Mouse (Mus musculus) hindbrain, embryonic 13.5 days (tissue): Measurements from ENCODE around the gene Cnnm3. TPM values are rescaled to one million over a fixed set of nuclear protein-coding genes. Genes with fewer than 3 reads are reported as not detected.

Source experiments
- ATAC-seq: fragments of 200-750 bp; cut with Nextera tagmentation; 2 replicates; pipeline ENCODE4 v1.8.0; 2017; ENCODE audit warnings: moderate TSS enrichment; ENCODE audit not compliant: low FRiP score
- H3K27ac ChIP-seq: fragments of 300-500 bp; sonication (generic); 2 replicates; pipeline ENCODE4 v1.5.1; 2015; ENCODE audit warnings: inconsistent platforms, mild to moderate bottlenecking, moderate library complexity
- H3K27me3 ChIP-seq: fragments of 300-500 bp; sonication (generic); 2 replicates; pipeline ENCODE4 v1.6.1; 2015; ENCODE audit warnings: mild to moderate bottlenecking, inconsistent platforms
- H3K36me3 ChIP-seq: fragments of 300-500 bp; sonication (generic); 2 replicates; pipeline ENCODE4 v1.6.1; 2015; ENCODE audit warnings: mild to moderate bottlenecking, inconsistent platforms
- H3K4me1 ChIP-seq: fragments of 300-500 bp; sonication (generic); replicated peaks from 2 replicates; pipeline ENCODE4 v1.6.1; 2015; ENCODE audit warnings: inconsistent platforms
- H3K4me2 ChIP-seq: fragments of 300-500 bp; sonication (generic); 2 replicates; pipeline ENCODE4 v1.6.1; 2015; ENCODE audit warnings: inconsistent platforms, mild to moderate bottlenecking, moderate library complexity
- H3K4me3 ChIP-seq: fragments of 300-500 bp; sonication (generic); 2 replicates; pipeline ENCODE4 v1.5.1; 2015; ENCODE audit warnings: mild to moderate bottlenecking, inconsistent platforms
- H3K9ac ChIP-seq: fragments of 300-500 bp; sonication (generic); 2 replicates; pipeline ENCODE4 v1.6.1; 2015; ENCODE audit warnings: mild to moderate bottlenecking, inconsistent platforms
- H3K9me3 ChIP-seq: fragments of 300-500 bp; sonication (generic); 2 replicates; pipeline ENCODE4 v1.6.1; 2016; ENCODE audit warnings: inconsistent platforms
- WGBS: fragments of 180-500 bp; shearing (Covaris S2); methylation state at CpG from one replicate; pipeline ENCODE4 v1.1.7; 2015; 5-methylcytosine and 5-hydroxymethylcytosine counted together
- microRNA-seq: library from miRNA; unstranded; fragments of <30 nt; microRNA quantifications from one replicate; pipeline ENCODE4, GENCODE M21; 2016
- polyA plus RNA-seq: library from polyadenylated mRNA; unstranded; fragments of >200 nt; fragmentation: Nextera tagmentation; extraction: Ambion mirVana; gene quantifications from 2 replicates; pipeline ENCODE4 v1.2.1, GENCODE M21; 2015

Cnnm3 gene
- polyA plus RNA-seq, 1 experiment from 2014 or later, result 5.1 TPM

DNA sequence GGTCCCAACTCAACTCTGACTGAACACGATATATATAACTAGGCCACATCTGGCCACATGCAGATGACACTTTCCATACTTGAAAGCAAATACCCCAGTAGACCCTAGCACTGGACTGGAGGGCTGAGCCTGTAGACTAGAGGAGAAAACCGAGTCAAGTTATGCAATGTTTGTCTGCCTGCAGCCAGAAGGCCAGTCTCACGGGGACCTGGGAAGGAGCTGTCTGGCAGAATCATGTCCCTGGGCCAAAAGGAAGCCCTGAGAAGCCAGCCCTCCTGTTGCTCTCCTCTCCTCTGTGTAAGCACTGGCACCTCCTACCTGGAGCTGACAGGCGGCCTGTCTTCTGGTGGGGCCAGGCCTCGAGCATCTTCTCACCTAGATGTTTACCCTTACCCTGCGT is 63.7 kb downstream of the Cnnm3 start:
- H3K36me3 ChIP-seq, result no peaks in the 10 kb centered on the region
- H3K27me3 ChIP-seq, result peaks cover 30% of the 10 kb centered on the region
- H3K9ac ChIP-seq, result no peak overlapping the region
- H3K4me3 ChIP-seq, result no peak overlapping the region
- no peak overlapping the region for H3K4me2 ChIP-seq
- WGBS, result 75% methylated on average over 6 of the region's 6 CpGs
- no peak for ATAC-seq
- peaks cover 21% of the 10 kb centered on the region for H3K4me1 ChIP-seq
- no peaks in the 10 kb centered on the region for H3K9me3 ChIP-seq
- no peak overlapping the region for H3K27ac ChIP-seq

DNA sequence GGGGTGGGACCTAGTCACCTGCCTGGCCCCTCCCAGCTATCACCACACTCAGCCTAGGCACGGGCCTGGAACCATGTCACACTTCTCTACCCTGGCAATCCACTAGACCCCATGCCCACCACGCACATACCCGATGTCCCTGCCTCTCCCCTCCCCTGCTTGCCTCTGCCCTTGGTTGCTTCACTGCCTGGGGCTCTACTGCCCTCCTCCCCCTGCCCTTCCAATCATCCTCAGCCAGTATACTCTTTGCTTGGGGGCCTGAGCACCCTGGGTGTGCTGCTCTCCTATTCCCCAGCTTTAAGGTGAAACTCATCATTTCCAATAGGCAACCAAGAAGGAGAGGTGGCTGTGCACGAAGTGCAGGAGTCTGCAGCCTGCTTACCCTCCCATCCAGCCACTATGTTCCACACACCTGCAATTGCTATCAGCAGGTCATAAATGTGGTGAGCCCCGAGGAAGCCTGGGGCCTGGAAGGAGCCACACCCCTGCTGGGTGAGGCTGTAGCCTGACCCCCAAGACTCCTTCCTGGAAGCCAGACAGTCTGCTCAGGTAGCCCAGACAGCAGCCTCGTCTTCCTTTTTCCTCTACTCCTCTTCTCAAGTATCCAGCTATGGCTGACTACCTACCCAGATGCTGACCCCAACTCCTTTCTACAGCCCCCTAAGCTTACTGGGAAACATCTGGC is 65.5 kb downstream of the Cnnm3 start:
- Histone ChIP-seq H3K36me3 (no peaks in the 10 kb centered on the region), H3K4me1 (peaks cover 33% of the 10 kb centered on the region), H3K9ac (no peak overlapping the region), H3K4me3 (no peak overlapping the region), H3K27ac (no peak overlapping the region), H3K4me2 (no peak overlapping the region), H3K9me3 (no peaks in the 10 kb centered on the region), H3K27me3 (peaks cover 29% of the 10 kb centered on the region)
- no peak for ATAC-seq
- WGBS, result 72% methylated on average over 6 of the region's 6 CpGs

Small RNA genes within 50 kb of the gene (microRNA-seq; reads per million reads assigned to microRNA genes)
- gene Gm47280, result not detected

Other genes starting within 250 kb of the Cnnm3 start
- 1.3 and 1.4 TPM in 2 replicates for gene Neurl3, start 237.2 kb upstream of the Cnnm3 start, polyA plus RNA-seq
- 3.8 and 4.0 TPM in 2 replicates for gene Arid5a, start 204.1 kb upstream of the Cnnm3 start, polyA plus RNA-seq
- 35.9 and 38.3 TPM in 2 replicates for gene Kansl3, start 142.7 kb upstream of the Cnnm3 start, polyA plus RNA-seq
- 1.6 and 2.5 TPM in 2 replicates for gene Fer1l5, start 139.6 kb upstream of the Cnnm3 start, polyA plus RNA-seq
- 70.4 and 71.1 TPM in 2 replicates for gene Lman2l, start 66.6 kb upstream of the Cnnm3 start, polyA plus RNA-seq
- gene Cnnm4, start 40.2 kb upstream of the Cnnm3 start, polyA plus RNA-seq, result 8.9 and 9.7 TPM in 2 replicates
- gene Ankrd23, start 25.0 kb downstream of the Cnnm3 start, polyA plus RNA-seq, result 16.3 and 19.5 TPM in 2 replicates
- gene Gm42417, start 27.6 kb downstream of the Cnnm3 start, polyA plus RNA-seq, result 0.43 TPM in 1 of 2 replicates, not detected in the other
- gene Ankrd39, start 35.6 kb downstream of the Cnnm3 start, polyA plus RNA-seq, result 22.4 TPM in 2 replicates
- gene Sema4c, start 46.5 kb downstream of the Cnnm3 start, polyA plus RNA-seq, result 28.3 and 31.8 TPM in 2 replicates
- gene Fam178b, start 171.3 kb downstream of the Cnnm3 start, polyA plus RNA-seq, result 0.27 and 0.32 TPM in 2 replicates
- 619 and 648 TPM in 2 replicates for gene Cox5b, start 179.6 kb downstream of the Cnnm3 start, polyA plus RNA-seq
- gene 4933424G06Rik, start 198.3 kb downstream of the Cnnm3 start, polyA plus RNA-seq, result 0.43 and 0.57 TPM in 2 replicates
- 101 and 107 TPM in 2 replicates for gene Actr1b, start 202.6 kb downstream of the Cnnm3 start, polyA plus RNA-seq
- gene Zap70, start 249.9 kb downstream of the Cnnm3 start, polyA plus RNA-seq, result 0.43 and 1.2 TPM in 2 replicates